Mouse (Mus musculus): ENCODE data around the gene Sowaha. TPM values are rescaled to one million over a fixed set of nuclear protein-coding genes. Genes with fewer than 3 reads are reported as not detected.

The Sowaha gene
- total and polyA plus RNA-seq, 3 experiments = 3.0 to 6.8 (median 4.9) TPM

DNA sequence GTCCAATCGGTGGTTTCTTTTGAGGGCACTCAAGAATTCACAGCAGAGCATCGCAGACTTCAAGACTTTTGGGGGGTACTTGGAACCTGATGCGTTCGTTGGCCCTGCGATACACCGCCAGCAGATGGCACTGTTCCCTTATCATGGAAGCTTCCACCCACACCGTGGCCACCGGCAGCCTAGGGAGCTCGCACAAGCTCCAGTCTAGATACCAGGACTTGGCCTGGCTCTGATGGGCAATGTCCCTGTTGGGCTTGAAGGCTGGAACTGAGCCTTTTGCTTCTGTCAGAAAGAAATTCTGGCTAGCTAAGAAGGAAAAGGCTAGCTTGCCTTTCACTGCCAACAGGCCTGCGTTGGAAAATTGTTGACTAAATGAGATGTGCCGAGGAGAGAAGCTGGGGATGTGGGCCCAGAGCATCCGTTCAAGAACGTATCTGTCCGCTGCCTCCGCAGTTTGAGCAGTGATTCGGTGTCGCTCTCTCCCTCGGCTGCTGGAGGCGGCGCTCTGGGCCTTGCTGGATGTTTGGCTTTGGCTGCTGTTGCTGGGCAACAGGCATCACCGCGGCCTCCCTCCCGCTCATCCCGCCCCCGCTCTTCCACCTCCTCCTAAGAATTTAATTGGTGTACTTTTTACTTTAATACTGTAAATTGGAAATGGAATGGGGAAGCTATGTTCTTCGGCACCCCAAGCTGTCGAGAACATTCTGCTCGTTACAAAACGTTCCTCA is 9.9 kb downstream of the Sowaha start, which contains the start of gene Gm9837:
Gene Gm9837, minus strand, starts transcription at position 512 of the 728 bp plus-strand sequence.
- no peaks in the 10 kb centered on the region for H3K36me3 ChIP-seq (replicated peaks)
- ATAC-seq (ENCODE audit: extremely low read depth, insufficient number of reproducible peaks, low FRiP score, poor library complexity, severe bottlenecking) (no peak), DNase-seq (ENCODE audit: low spot score) (peak; percentile 73)
- peak; percentile 88 for TF ChIP-seq CTCF (IDR thresholded peaks at IDR 0.05; ENCODE audit: low read depth, low read length)
- no peak for TF ChIP-seq GATA2 (IDR thresholded peaks at IDR 0.05; ENCODE audit: borderline replicate concordance, low read depth, low read length)
- no peak for TF ChIP-seq TAL1 (conservative IDR thresholded peaks at IDR 0.05; ENCODE audit: low read depth, low read length)
- peak within 1 kb of the TSS; percentile 46; the same call in 1 of the 2 replicates for H3K4me3 ChIP-seq (ENCODE audit: low read depth, low read length)
- no peaks in the 10 kb centered on the region for H3K9me3 ChIP-seq (replicated peaks)
- H3K4me1 ChIP-seq (ENCODE audit: insufficient read depth, low read depth, low read length) = peaks cover 43% of the 10 kb centered on the region
- peaks cover 65% of the 10 kb centered on the region for H3K27me3 ChIP-seq (ENCODE audit: insufficient read depth, low read length)

DNA sequence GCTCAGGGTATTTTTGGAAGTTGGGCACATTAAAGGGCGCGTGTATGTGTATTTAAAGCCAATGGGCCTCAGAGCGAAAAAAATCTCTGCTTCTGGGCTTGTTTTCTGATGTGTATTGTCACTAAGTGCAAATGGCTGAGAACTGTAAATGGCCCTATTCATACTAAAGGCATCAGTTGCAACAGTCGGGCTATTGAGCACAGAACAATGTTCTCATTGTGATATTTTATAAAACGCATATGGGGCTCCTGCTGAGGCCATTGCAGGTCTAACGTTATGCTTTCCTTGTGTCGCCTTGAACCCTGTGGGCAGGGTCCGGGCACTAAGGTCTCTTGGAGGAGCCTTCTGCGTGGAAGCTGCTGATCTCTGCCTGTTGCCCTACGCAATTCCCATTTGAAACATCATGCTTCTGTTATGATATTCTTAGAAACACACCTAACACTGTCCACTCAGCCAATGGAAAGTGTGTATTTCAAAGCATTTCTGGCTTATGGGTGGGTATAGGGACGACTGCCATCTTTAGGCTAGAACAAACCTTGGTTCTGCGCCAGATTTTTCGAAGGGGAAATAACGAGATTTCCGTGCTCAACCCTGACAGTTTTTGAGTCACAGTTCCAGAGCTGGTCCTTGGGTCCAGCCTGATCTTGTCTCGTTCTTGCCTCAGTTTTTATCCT is 10.6 kb downstream of the Sowaha start:
- no peak for DNase-seq (ENCODE audit: low spot score)
- no peaks in the 10 kb centered on the region for H3K36me3 ChIP-seq (replicated peaks)
- no peak for ATAC-seq (ENCODE audit: extremely low read depth, insufficient number of reproducible peaks, low FRiP score, poor library complexity, severe bottlenecking)
- no peak overlapping the region for H3K4me3 ChIP-seq (ENCODE audit: low read depth, low read length)
- TF ChIP-seq TAL1 (conservative IDR thresholded peaks at IDR 0.05; ENCODE audit: low read depth, low read length) = no peak
- TF ChIP-seq GATA1 (IDR thresholded peaks at IDR 0.05; ENCODE audit: borderline replicate concordance, low read length) = no peak
- no peaks in the 10 kb centered on the region for H3K9me3 ChIP-seq (replicated peaks)
- peaks cover 69% of the 10 kb centered on the region for H3K27me3 ChIP-seq (ENCODE audit: insufficient read depth, low read length)
- H3K4me1 ChIP-seq (ENCODE audit: insufficient read depth, low read depth, low read length) = peaks cover 43% of the 10 kb centered on the region

DNA sequence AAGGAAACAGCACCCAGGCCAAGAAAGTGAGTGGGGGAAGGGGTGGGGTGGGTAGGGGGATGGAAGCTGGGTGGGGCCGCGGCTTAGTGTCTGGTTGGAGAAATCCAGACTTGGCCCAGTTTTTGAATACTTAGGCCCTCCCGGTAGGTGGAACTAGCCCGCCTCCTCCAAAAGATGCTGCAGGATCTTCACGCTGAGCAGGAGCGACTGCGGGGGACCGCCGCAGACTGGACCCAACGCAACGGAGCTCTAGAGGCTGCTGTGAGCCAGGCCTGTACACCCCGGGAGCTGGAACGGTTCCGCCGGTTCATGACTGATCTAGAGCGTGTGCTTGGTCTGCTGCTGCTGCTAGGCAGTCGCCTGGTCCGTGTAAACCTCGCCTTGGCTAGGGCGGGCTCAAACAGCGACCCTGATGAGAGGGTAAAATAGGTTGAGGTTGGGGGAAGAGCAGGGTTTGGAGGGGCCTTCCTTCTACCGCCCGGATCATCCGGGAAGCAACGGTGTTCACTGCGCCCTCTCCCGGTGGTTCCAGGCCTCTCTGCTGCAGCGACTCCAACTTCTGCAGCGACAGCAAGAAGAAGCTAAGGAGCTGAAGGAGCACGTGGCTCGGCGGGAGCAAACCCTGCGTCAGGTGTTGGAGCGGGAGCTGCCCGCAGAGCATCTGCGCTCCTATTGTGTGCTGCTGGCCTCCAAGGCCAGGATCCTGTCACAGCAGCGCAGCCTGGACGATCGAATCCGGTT is 13.7 kb downstream of the Sowaha start:
- H3K4me3 ChIP-seq (ENCODE audit: low read depth, low read length) = peak overlapping the region; percentile 48; the same call in 1 of the 2 replicates
- H3K36me3 ChIP-seq (replicated peaks) = no peaks in the 10 kb centered on the region
- peaks cover 8% of the 10 kb centered on the region for H3K9me3 ChIP-seq (replicated peaks)
- no peak for DNase-seq (ENCODE audit: low spot score)
- ATAC-seq (ENCODE audit: extremely low read depth, insufficient number of reproducible peaks, low FRiP score, poor library complexity, severe bottlenecking) = no peak
- H3K4me1 ChIP-seq (ENCODE audit: insufficient read depth, low read depth, low read length) = peaks cover 44% of the 10 kb centered on the region
- peaks cover 71% of the 10 kb centered on the region for H3K27me3 ChIP-seq (ENCODE audit: insufficient read depth, low read length)
- no peak for TF ChIP-seq TAL1 (conservative IDR thresholded peaks at IDR 0.05; ENCODE audit: low read depth, low read length)
- no peak for TF ChIP-seq GATA1 (IDR thresholded peaks at IDR 0.05; ENCODE audit: borderline replicate concordance, low read length)
- TF ChIP-seq GATA2 (IDR thresholded peaks at IDR 0.05; ENCODE audit: borderline replicate concordance, low read depth, low read length) = no peak
- TF ChIP-seq CTCF (IDR thresholded peaks at IDR 0.05; ENCODE audit: low read depth, low read length) = peak; percentile 26; the same call in 1 of the 2 replicates
- no peak for TF ChIP-seq POLR2AphosphoS5 (IDR thresholded peaks at IDR 0.05; ENCODE audit: insufficient replicate concordance, low read depth, low read length)

DNA sequence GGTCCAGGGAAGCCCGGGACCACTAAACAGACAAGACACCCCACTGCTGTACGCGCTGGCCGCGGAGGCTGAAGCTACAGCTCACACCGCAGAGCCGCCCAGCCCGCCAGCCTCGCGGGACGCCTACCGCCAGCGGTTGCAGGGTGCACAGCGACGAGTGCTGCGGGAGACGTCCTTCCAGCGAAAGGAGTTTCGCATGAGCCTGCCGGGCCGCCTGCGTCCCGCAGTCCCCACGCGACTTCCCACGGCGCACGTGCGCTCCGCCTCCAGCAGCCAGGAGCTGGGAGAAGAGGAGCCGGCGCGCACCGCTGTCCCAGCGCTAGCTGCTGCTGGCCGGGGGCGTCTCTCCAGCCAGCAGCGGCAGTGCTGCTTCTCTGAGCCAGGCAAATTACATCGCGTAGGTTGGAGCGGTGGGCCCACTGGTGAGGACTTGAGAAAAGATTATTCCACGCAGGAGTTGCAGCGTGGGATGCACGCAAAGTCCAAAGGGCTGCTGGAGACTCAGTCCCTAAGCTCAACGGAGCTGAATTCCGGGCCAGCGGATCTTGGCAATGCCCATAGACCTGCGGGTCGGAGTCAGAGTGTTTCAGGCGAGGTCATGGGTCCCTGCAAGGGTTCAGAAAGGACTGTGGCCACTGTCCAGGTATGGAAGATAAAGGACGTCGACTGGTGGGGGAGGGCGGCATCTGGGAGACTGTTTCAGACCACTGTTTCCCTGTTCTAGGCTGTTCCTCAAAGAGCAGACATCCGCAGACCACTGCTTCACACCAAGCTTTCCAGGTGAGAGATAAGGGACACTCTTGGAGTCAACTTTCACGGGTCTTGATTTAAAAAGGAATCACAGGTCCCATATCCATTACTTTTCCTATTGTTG is 16.3 kb downstream of the Sowaha start:
- H3K27me3 ChIP-seq (ENCODE audit: insufficient read depth, low read length) = peaks cover 58% of the 10 kb centered on the region
- peak overlapping the region; percentile 17; the same call in 1 of the 2 replicates for H3K4me3 ChIP-seq (ENCODE audit: low read depth, low read length)
- H3K4me1 ChIP-seq (ENCODE audit: insufficient read depth, low read depth, low read length) = peaks cover 27% of the 10 kb centered on the region
- H3K9me3 ChIP-seq (replicated peaks) = peaks cover 8% of the 10 kb centered on the region
- TF ChIP-seq TAL1 (conservative IDR thresholded peaks at IDR 0.05; ENCODE audit: low read depth, low read length) (no peak), GATA2 (IDR thresholded peaks at IDR 0.05; ENCODE audit: borderline replicate concordance, low read depth, low read length) (no peak), CTCF (IDR thresholded peaks at IDR 0.05; ENCODE audit: low read depth, low read length) (no peak), GATA1 (IDR thresholded peaks at IDR 0.05; ENCODE audit: borderline replicate concordance, low read length) (no peak), POLR2AphosphoS5 (IDR thresholded peaks at IDR 0.05; ENCODE audit: insufficient replicate concordance, low read depth, low read length) (no peak)
- no peak for ATAC-seq (ENCODE audit: extremely low read depth, insufficient number of reproducible peaks, low FRiP score, poor library complexity, severe bottlenecking)
- no peak for DNase-seq (ENCODE audit: low spot score)
- no peaks in the 10 kb centered on the region for H3K36me3 ChIP-seq (replicated peaks)

DNA sequence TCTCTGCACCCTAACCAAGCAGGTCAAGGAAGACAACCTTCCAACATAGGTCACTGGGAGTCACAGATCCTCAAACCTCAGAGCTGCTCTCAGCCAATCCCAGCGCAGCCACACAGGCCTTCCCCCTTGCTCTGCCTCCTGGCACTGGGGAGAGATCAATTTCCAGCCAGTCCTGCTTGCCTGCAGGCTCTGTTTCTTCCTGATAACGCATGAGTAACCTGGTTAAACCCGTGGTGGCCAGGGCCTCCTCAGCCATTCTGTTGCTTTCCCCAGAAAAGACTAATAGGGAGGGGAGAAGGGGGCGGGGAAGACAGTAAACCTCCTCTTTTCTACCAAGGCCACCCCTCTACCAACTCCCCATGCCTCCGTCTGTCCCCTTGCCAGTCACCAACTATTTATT is 18.3 kb downstream of the Sowaha start:
- no peak for TF ChIP-seq CTCF (IDR thresholded peaks at IDR 0.05; ENCODE audit: low read depth, low read length)
- no peak for TF ChIP-seq POLR2AphosphoS5 (IDR thresholded peaks at IDR 0.05; ENCODE audit: insufficient replicate concordance, low read depth, low read length)
- peak; percentile 30; the same call in 1 of the 2 replicates for TF ChIP-seq TAL1 (conservative IDR thresholded peaks at IDR 0.05; ENCODE audit: low read depth, low read length)
- TF ChIP-seq GATA1 (IDR thresholded peaks at IDR 0.05; ENCODE audit: borderline replicate concordance, low read length) = no peak
- peak; percentile 52 for DNase-seq (ENCODE audit: low spot score)

More for the DNA sequence above, 18.3 kb downstream of the Sowaha start:
- H3K4me3 ChIP-seq (ENCODE audit: low read depth, low read length) = no peak overlapping the region
- peaks cover 8% of the 10 kb centered on the region for H3K9me3 ChIP-seq (replicated peaks)
- peaks cover 62% of the 10 kb centered on the region for H3K27me3 ChIP-seq (ENCODE audit: insufficient read depth, low read length)
- H3K36me3 ChIP-seq (replicated peaks) = no peaks in the 10 kb centered on the region
- H3K4me1 ChIP-seq (ENCODE audit: insufficient read depth, low read depth, low read length) = peaks cover 29% of the 10 kb centered on the region
- peak; percentile 63 for ATAC-seq (ENCODE audit: extremely low read depth, insufficient number of reproducible peaks, low FRiP score, poor library complexity, severe bottlenecking)
